Mouse (Mus musculus) CD4-positive, CD25-positive, alpha-beta regulatory T cell, adult 9 weeks (primary cell): ENCODE measurements around the gene Lmntd2. TPM values are rescaled to one million over a fixed set of nuclear protein-coding genes. Genes with fewer than 3 reads are reported as not detected.

ENCODE experiments used
- polyA plus RNA-seq: library from polyadenylated mRNA; unstranded; fragments of 100-300 nt; shearing (Covaris generic); gene quantifications from one replicate; pipeline ENCODE4 v1.2.1, GENCODE M21; 2017

The Lmntd2 gene
- polyA plus RNA-seq = 14.1 TPM

GRCm38 (mm10) chr7:141213605-141214235 lies at the start of gene Lmntd2:
Gene Lmntd2, minus strand, starts transcription at chr7:141214080.

GRCm38 (mm10) chr7:141228279-141229067 lies 14.6 kb upstream of the Lmntd2 start, which contains the start of gene Phrf1:
Gene Phrf1, plus strand, starts transcription at chr7:141228784.

GRCm38 (mm10) chr7:141215101-141215879 lies 1.4 kb upstream of the Lmntd2 start, which contains the start of gene Rassf7:
Gene Rassf7, plus strand, starts transcription at chr7:141215860.

GRCm38 (mm10) chr7:141193948-141194347 lies 19.9 kb downstream of the Lmntd2 start, which contains the start of the genes Hras and Lrrc56:
Gene Hras, minus strand, starts transcription at chr7:141194005.
Gene Lrrc56, plus strand, starts transcription at chr7:141194157.

GRCm38 (mm10) chr7:141172116-141173006 lies 41.5 kb downstream of the Lmntd2 start, which contains the start of gene Rnh1:
Gene Rnh1, minus strand, starts transcription at chr7:141172857.

Other genes starting within 250 kb of the Lmntd2 start
- not detected for gene Ifitm1, start 246.9 kb downstream of the Lmntd2 start, polyA plus RNA-seq
- 8.5 TPM for gene Ifitm3, start 203.3 kb downstream of the Lmntd2 start, polyA plus RNA-seq
- gene Ifitm6, start 196.2 kb downstream of the Lmntd2 start, polyA plus RNA-seq = not detected
- gene Gm17387, start 184.9 kb downstream of the Lmntd2 start, polyA plus RNA-seq = not detected
- 15.5 TPM for gene B4galnt4, start 153.0 kb downstream of the Lmntd2 start, polyA plus RNA-seq
- 411 TPM for gene Pkp3, start 135.9 kb downstream of the Lmntd2 start, polyA plus RNA-seq
- 274 TPM for gene Sigirr, start 113.5 kb downstream of the Lmntd2 start, polyA plus RNA-seq
- not detected for gene Ano9, start 96.3 kb downstream of the Lmntd2 start, polyA plus RNA-seq
- gene Ptdss2, start 91.7 kb downstream of the Lmntd2 start, polyA plus RNA-seq = 8.9 TPM
- gene Rnh1, start 41.2 kb downstream of the Lmntd2 start, polyA plus RNA-seq = 159 TPM
- gene Hras, start 20.1 kb downstream of the Lmntd2 start, polyA plus RNA-seq = 5.2 TPM
- gene Lrrc56, start 19.9 kb downstream of the Lmntd2 start, polyA plus RNA-seq = 3.4 TPM
- 29.4 TPM for gene Rassf7, start 1.8 kb upstream of the Lmntd2 start, polyA plus RNA-seq
- 122 TPM for gene Phrf1, start 14.7 kb upstream of the Lmntd2 start, polyA plus RNA-seq
- gene Irf7, start 52.4 kb upstream of the Lmntd2 start, polyA plus RNA-seq = 160 TPM
- not detected for gene Cdhr5, start 62.7 kb upstream of the Lmntd2 start, polyA plus RNA-seq
- not detected for gene Sct, start 65.1 kb upstream of the Lmntd2 start, polyA plus RNA-seq
- not detected for gene Drd4, start 77.9 kb upstream of the Lmntd2 start, polyA plus RNA-seq
- gene Deaf1, start 113.6 kb upstream of the Lmntd2 start, polyA plus RNA-seq = 15.6 TPM
- 48.1 TPM for gene Tmem80, start 113.7 kb upstream of the Lmntd2 start, polyA plus RNA-seq
- not detected for gene Eps8l2, start 124.8 kb upstream of the Lmntd2 start, polyA plus RNA-seq
- 372 TPM for gene Taldo1, start 178.1 kb upstream of the Lmntd2 start, polyA plus RNA-seq
- gene Gatd1, start 200.1 kb upstream of the Lmntd2 start, polyA plus RNA-seq = 91.0 TPM
- gene Cend1, start 215.4 kb upstream of the Lmntd2 start, polyA plus RNA-seq = 0.27 TPM
- gene Slc25a22, start 223.8 kb upstream of the Lmntd2 start, polyA plus RNA-seq = 87.4 TPM
- gene Pidd1, start 229.9 kb upstream of the Lmntd2 start, polyA plus RNA-seq = 16.1 TPM
- 2,295 TPM for gene Rplp2, start 233.3 kb upstream of the Lmntd2 start, polyA plus RNA-seq
- 109 TPM for gene Pnpla2, start 241.1 kb upstream of the Lmntd2 start, polyA plus RNA-seq
- gene Cracr2b, start 247.0 kb upstream of the Lmntd2 start, polyA plus RNA-seq = not detected